Mouse (Mus musculus): ENCODE measurements around the gene Drd2.

Drd2 gene

DNA sequence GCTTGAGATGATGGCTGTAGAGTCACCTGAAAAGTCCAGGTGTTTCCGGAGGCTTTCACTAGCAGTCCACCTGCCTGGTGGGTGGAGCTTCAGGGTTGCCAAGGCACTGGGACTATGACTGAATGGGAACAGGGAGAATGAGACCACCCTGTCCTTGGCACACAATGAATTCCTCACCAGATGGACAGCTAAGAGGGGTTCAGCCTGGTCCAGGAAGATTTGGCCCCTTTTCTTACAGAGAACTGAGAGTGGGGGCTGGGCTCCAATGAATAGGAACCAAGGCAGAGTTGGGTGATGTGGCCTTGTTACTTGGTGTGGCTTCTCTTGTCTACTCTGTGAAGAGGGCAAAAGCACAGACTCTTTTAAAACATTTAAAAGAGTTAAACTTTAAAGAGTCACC is 112.0 kb downstream of the Drd2 start:
- no peak for DNase-seq (ENCODE audit: low spot score in 2 of 2)

DNA sequence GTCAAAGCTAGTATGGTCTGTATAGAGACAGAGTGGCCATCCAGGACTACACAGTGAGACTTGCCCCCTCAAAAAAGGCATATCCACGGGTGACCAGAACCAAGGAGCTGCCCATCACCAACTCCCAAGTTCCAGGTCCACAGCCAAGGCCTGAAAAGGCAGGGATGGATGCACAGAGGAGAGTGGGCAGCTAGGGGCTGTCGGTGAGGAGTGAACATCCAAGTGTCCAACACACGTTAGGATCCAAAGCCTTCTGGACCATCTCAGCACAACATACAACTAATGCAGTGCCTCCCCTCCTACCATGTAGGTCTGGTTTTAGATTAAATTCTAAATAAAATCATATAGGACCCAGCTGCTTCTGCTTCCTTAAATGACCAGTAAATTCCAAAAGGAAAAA is 115.7 kb downstream of the Drd2 start:
- DNase-seq (ENCODE audit: low spot score in 2 of 2): no peak

Measured in heart, adult 9 months (tissue).